Mouse (Mus musculus) cortical plate, adult 2 months (tissue): ENCODE measurements around the gene Ehbp1.

Experiments used
- CTCF ChIP-seq: fragments of 200-500 bp; IDR thresholded peaks from 2 replicates; pipeline ENCODE4 v1.5.1; 2011; ENCODE audit warnings: mild to moderate bottlenecking, control low read depth, low read length; ENCODE audit not compliant: insufficient read depth; ENCODE audit errors: extremely low read depth
- POLR2A ChIP-seq: fragments of 200-500 bp; IDR thresholded peaks from 2 replicates; pipeline ENCODE4 v1.6.1; 2011; ENCODE audit warnings: mild to moderate bottlenecking, low read length, control low read depth; ENCODE audit not compliant: insufficient read depth; ENCODE audit errors: extremely low read depth

GRCm38 (mm10) chr11:21998141-21999047 is 343.7 kb downstream of the Ehbp1 start:
- no peak for TF ChIP-seq CTCF
- no peak for TF ChIP-seq POLR2A
